Mouse (Mus musculus) megakaryocyte progenitor cell, adult 5-6 weeks (primary cell): ENCODE data around the gene Olfr282. TPM values are rescaled to one million over a fixed set of nuclear protein-coding genes. Genes with fewer than 3 reads are reported as not detected.
A peak's percentile ranks its signal among the peaks of the same experiment; 100 is the strongest.
"Not testable (repeated sequence)": the region's sequence is repeated elsewhere in the genome, so short reads cannot be mapped to it uniquely, and the experiment has no call there.

Source experiments
- ATAC-seq: replicated peaks from 2 replicates; pipeline ENCODE4 v1.8.0; 2016; ENCODE audit warnings: mild to moderate bottlenecking, moderate TSS enrichment, inconsistent platforms; ENCODE audit not compliant: poor library complexity
- total RNA-seq, 2 experiments: library from RNA; stranded (forward) in 1 of 2; stranded (reverse) in 1 of 2; fragments of 157-497, 149-512 nt in 1 of 2; fragments of 200-1000 nt in 1 of 2; gene quantifications; 2 replicates each; pipeline versions ENCODE4 v1.2.3 to v1.2.4; 2015 to 2017

Olfr282 gene
- not detected in 2 replicates for total RNA-seq (2015)
- total RNA-seq (2017): not detected in 2 replicates

DNA sequence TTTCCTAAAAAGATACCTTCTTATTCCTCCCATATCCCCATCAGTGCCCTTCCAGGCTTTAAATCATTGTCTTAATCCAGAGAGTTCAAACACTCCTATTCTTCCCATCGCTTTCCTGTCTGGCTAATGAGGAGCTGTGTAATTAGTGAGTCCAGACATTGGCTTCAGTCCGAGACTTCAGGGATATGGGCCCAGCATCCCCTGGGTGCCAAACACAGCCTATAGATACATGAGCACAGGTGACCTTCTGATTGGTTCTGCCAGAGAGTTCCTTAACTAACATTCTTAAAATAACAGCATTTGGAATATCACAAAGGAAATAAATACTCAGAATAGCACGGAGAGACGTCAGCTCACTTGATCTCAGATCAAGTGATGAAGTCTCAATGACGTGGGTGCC lies at the start of gene Olfr282:
Gene Olfr282, plus strand, starts transcription at position 301 of the 400 bp plus-strand sequence.
- ATAC-seq: not testable (repeated sequence)

DNA sequence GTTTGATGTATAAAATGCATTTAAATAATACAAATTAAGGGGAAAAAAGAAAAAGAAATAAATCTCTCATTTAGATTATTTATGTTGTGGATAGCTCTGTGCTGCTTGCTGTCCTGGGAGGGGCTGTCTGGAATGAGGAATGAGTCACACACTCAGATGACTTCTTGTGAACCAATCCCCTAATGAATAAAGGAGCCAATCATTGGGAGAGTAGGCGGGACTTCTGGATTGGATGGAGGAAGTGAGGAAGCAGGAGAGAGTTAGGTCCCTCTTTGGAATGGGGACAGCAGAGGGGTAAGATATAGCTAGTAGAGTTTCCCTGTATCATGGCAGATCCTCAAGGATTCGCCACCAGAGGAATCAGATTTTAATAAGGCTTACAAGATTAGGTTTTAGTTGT lies 43.4 kb upstream of the Olfr282 start:
- ATAC-seq: no peak

DNA sequence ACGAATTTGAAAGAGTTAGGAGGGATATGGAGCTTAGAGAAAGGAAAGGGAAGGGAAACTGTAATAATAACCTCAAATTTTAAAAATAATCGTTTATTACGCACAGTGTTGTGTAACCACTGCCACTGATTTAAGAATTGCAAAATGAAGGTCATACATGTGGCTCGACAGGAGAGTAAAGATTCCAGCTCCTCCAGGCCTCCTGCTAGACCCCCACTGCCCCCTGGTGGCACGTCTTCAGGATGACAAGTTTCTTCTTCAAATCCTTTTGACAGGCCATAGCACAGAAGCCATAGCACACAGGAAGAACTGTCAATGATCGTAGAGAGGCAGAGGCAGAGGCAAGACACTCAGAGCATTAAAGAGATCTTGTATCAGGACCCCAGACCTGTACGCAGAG lies 41.2 kb upstream of the Olfr282 start:
- peak; percentile 97 for ATAC-seq

DNA sequence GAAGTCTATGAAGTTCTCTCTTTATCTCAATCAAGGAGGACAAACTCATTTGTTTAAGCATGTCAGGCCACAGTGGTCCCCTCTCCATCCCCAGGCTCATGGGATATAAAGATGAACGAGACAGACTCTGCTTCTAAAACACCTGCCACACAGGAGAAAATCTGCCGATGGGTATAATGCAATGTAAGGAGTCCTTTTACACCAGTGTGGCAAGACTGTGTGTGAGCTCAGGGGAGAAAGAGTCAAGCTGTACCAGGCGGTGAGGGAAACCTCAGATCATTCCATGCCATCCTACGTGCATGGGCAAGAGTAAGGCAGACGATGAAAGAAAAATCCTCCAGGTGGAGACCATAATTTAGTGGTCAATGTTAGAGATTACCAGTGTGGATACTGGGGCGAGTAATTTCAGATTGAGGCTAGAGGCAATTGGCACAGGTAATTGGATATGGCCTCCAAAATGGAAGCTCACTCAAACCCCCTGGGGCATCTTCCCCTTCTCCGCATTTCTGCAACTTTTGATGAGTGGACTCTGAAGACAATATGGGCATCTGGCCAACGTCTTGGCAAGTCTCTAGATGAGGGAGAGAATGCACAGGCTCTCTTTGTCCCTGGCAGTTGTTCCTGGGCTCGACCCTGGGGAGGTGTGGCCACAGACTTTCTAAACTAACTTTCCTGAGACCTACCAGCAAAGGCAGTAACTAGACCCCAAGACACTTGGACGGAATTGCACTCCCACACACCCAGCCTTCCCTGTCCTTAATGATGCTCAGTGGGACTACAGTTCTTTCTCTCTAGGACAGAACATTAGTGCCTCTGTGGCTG lies 39.7 kb upstream of the Olfr282 start:
- ATAC-seq: no peak

DNA sequence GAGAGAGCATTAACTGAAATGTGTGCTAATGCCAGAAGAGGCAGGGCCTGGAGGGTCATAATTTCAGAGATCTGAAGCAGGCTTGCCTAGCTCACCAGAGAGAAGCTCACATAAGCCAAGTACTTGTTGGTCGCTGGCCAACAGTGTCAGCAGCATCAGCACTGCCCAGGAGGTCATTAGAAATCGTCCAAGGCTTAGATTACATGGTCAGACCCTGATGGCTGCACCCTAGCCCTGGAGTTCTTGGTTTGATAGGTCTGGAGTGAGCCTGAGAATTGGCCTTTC lies 39.2 kb upstream of the Olfr282 start:
- no peak for ATAC-seq

DNA sequence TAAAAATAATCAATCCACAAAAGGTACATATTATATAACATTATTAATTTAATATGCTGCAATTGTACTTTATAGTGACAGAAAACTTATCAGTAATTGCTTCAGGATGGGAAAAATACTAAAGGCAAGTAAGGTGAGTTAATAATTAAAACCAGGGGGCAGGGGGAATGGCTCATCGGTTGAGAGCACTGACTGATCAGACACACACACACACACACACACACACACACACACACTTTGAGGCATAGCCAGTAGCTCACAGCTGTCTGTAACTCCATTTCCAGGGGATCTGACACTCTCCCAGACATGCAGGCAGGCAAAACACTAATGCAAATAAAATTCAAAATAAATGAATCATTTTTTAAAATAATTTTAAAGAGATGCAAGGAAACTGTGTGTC lies 33.9 kb upstream of the Olfr282 start:
- no peak for ATAC-seq

DNA sequence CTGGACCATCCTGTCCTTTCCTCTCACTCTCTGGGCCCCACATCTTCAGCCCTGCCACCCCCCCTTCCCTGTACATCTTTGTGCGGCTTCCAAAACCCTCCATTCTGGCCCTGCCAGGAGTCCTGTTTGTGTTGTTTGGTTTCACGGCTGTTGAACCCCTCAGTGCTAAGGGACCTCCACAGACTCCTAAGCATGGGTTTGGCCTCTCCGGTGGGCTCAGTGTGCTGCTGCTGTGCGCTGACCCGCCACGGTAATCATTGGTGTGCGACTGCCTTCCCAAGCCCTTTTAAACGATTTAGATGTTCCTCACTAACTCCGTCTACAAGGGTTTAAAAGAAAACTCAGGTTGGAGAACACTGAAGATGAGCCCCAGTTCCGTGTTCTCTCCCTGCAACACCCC lies 28.7 kb upstream of the Olfr282 start:
- ATAC-seq: no peak

DNA sequence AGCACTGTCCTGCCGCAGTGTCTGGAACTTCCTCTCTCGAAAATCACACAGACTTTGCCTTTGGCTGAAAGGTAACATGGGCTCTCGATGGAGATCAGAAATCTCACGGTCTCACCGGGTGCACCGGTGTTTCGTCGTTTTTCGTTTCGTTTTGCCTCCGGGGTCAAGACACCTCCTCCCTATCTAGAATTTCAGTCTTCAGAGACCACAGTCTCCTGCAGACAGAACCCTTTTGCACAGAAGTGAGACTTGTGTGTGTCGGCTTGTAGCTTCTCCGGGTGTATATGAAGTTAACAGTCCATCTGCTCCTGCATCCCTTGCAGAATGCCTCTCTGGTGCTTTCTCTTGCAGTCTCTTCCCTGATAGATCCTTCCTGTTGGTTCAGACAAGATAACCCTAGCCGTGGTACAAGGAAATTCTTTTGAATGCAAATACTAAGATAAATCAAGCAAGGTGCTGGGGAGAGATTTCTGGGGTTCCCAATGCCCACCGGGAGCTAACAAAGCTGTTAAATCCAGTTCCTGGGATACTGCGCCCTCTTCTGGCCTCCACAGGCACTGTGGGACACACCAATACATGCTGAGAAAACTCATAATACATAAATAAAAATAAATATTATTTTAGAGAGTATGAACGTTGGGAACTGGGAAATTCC lies 22.5 kb upstream of the Olfr282 start:
- no peak for ATAC-seq

DNA sequence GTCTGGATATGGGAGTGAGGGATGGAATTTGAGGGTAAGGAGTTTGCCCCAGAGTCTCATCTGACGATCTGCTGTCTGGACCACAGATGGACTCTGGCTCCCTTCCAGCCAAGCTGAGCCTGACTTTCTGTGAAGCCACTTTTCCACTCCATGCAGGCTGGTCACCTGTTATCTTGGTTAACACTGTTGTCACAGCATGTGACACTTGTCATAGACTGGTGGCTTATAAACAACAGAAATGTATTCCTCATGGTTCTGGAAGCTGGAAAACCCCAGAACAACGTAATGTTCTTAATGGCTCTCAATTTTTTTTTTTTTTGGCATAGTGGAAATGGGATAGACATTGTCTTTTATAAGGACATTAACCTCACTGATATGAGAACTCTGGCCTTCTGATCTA lies 21.4 kb upstream of the Olfr282 start:
- ATAC-seq: no peak

DNA sequence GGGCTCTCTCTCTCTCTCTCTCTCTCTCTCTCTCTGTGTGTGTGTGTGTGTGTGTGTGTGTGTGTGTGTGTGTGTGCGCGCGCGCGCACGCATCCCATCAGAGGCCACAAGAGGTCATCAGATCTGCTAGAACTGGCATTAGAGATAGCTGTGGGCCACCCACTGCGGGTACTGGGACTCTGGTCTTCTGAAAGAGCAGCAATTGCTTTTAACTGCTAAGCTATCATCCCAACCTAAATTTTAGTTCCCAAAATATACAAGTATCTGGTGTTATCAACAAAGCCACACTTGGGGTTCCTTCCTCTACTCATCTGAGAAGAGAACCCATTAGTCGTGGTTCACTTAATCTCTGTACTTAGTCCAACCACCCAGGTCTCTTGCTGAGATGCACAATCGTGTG lies 20.8 kb upstream of the Olfr282 start:
- ATAC-seq: no peak

DNA sequence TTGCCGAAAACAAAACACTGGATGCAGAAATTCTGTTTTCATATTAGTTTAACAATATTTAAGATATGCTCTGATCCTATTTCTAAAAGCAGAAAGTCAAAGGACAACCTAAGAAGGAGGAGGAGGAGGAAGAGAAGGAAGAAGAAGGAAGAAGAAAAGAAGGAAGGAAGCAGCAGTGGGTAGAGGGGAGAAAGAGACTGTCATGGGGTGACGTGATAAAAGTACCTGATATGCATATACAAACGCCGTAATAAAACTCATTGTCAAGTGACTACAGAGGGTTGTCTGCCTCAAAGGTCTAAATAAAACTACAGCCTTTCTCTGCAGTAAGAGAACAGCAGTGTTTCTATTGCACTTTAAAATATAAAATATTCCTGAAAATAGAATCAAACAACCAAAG lies 15.0 kb upstream of the Olfr282 start:
- ATAC-seq: no peak

DNA sequence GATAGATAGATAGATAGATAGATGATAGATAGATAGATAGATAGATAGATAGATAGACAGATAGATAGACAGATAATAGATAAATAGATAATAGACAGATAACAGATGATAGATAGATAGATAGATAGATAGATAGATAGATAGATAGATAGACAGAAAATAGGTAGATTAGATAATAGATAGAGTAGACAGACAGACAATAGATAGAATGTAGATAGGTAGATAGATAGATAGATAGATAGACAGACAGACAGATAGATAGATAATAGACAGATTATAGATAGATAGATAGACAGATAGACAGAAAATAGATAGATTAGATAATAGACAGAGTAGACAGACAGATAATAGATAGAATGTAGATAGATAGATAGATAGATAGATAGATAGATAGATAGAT lies 14.2 kb upstream of the Olfr282 start:
- ATAC-seq: not testable (repeated sequence)

DNA sequence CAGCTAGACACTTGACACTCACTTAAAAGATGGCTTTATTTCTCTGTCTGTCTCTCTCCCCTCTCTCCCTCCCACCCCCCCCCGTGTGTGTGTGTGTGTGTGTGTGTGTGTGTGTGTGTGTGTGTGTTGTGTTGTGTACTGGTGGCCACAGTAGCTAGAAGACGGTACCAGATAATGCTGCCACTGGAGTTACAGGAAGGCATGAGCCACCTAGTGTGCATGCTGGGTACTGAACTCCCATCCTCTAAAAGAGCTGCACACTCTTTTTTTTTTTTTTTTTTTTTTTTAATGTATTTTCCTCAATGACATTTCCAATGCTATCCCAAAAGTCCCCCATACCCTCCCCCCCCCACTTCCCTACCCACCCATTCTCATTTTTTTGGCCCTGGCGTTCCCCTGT lies 13.7 kb upstream of the Olfr282 start:
- peak; percentile 57 for ATAC-seq

DNA sequence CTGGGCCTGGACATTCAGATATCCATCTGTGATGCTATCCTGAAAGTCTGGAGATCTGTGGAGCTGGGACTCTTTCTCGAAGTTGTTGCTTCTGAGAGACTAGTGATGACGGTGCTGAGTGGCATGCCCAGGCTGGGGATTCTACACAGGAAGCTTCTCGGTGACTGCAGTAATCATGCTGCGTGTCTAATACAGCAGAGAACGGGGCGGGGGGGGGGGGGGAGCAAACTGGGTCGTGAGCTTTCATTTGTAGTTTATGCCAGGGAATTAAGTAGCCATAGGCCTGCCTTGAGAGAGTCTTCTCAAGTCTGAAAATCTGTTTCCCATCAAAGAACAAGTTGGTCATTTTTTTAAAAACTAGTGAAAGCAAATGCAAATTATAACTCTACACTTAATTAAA lies 12.9 kb upstream of the Olfr282 start:
- ATAC-seq: no peak

DNA sequence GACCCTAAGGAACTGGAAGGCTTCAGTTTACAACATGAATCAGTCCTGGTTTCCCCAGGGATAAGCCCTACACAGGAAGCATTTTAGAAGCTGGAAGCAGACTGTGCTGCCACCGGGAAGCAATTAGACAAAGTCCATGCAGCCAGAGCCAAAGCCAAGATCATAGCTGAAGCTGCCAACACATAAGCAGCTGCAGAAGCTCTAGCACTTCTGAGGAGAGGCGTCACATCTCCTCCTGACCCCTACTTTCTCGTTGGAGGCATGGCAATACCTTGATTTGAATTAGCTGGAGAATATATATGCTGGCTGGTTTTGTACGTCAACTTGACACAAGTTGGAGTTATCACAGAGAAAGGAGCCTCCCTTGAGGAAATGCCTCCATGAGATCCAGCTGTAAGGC lies 10.1 kb upstream of the Olfr282 start:
- ATAC-seq: no peak

DNA sequence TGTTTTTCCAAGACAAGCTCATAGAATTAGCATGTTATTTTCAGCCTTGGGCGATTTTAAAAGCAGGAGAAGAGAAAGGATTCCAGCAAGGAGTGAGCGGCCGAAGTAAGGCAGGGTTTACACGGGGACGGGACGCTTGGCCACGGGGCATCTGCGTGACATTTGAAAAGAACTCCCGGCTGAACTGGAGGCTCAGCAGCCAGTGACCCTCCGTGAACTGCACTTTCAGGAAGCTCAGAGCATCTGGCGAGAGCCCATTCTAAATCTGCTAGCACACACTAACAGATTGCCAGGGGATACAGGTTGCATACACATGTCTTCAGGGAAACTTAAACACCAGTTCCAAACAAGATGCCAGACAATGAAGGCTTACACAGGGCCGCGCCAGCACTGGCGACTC lies 6.7 kb upstream of the Olfr282 start:
- ATAC-seq: no peak

DNA sequence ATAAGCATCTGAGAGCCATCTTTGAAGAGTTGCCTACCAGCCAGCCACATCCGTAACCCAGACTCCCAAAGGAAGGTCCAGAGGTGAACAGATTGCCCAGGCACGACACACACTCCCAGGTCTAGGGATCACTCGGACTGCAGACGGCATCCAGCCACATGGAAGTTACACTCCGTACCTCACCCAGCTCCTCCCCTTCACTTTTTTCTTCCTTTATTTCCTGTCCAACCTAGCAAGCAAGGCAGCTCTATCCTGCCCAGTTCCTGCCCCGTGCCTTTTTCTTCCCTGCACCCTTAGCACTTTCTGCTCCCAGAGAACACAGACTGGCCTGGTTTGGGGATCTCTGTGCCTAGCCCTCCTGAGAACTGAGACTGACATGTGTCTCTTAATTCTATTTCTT lies 6.3 kb upstream of the Olfr282 start:
- no peak for ATAC-seq

DNA sequence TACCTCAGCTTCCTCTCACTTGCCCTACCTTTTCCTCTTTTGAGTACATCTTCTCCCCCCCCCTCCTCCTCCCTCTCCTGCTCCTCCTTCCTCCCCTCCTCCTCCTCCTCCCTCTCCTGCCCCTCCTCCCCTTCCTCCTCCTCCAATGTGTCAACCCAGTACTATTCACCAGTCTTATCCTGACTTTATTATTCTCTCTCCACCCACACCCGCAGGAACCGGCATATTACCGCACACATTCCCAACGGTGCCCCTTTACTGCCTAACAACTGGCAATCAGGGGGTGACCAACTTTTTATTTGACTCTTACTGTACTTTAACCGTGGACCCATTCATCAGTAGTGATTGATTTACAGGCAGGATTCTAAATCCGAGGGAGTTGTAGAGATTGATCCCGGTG lies 5.8 kb upstream of the Olfr282 start:
- no peak for ATAC-seq

DNA sequence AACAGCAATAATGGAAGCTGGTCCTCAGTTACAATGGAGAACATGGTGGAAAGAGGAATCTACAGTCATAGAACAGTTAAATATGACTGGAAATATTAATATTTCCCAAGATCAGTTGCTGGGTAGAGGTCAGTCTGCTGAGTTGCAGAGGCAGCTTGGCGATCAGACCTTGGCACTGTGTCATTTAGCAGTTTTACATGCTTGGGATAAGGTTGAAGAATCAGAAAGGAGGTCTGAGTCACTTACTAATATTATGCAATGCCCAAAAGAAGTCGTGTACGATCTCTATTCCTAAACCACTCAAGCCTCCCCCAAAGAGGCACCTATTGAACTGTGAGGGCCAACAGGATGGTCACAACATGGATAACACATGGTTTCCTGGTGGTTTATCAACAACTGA lies 13.5 kb downstream of the Olfr282 start:
- no peak for ATAC-seq

DNA sequence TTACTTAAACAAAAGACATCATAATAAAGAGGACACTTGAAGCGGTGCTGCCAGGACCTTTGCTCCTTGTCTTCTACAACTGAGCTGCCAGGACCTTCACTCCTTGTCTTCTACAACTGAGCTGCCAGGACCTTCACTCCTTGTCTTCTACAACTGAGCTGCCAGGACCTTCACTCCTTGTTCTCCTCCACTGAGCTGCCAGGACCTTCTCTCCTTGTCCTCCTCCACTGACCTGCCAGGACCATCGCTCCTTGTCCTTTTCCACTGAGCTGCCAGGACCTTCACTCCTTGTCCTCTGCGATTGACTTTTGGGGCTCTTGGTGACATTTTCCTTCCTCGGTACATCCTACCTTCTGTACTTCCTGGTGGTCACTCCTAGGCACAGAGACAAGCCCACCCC lies 17.5 kb downstream of the Olfr282 start:
- ATAC-seq: no peak

DNA sequence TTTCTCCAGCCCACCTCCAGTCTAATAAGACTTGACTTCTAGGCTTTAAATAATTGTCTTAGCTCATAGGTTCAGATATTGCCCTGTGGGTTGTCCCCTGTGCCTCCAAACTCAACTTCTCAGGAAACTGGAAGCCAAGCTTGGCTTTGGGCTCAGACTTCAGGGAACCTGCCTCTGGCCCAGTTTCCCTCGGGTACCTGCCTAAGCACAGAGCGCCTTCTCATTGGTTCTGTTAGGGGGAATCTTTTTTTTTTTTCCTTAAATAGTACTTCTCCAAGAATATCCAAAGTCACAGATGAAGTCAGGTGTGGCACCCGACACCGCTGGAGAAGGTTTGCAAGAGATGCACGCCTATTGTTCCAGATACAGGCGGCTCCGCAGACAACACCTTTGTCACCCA lies 21.3 kb downstream of the Olfr282 start, which contains the start of gene Olfr281:
Gene Olfr281, plus strand, starts transcription at position 301 of the 400 bp plus-strand sequence.
- no peak for ATAC-seq

DNA sequence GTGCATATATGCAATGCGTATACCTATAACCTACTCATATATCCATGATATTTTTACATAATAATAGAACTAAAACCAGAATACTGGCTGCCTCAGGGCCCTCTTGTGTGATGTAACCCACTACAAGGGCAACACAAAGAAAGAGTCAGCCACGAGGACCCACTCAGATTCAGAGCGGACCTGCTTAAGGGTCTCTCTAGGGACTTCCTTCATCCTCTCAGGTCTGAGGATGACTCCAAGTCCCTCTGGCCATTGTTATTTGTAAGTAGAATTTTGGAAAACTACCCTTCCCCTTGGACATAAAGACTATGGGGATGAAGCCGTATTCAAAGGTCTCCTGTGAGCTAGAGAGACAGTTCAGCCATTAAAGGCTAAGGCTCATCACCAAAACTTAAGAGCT lies 38.6 kb downstream of the Olfr282 start, which contains the start of gene OR5BS1P:
Gene OR5BS1P, plus strand, starts transcription at position 301 of the 400 bp plus-strand sequence.
- no peak for ATAC-seq

DNA sequence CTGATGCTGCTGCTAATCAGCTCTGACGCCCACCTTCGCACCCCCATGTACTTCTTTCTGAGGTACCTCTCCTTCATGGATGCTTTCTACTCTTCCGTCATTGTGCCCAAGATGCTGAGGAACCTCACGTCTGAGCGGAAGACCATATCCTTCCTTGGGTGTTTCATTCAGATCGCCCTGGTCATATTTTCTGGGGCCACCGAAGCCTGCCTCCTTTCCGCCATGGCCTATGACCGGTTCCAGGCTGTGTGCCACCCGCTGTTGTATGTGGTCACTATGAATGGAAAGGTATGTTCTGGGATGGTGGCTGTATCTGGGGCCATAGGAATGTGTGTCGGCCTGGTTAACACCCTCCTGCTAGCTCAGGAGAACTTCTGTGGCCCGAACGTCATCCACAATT lies 40.5 kb downstream of the Olfr282 start:
- no peak for ATAC-seq
